Mouse (Mus musculus): ENCODE data around the gene Casd1. TPM values are rescaled to one million over a fixed set of nuclear protein-coding genes. Genes with fewer than 3 reads are reported as not detected.
"Not testable (repeated sequence)": the region's sequence is repeated elsewhere in the genome, so short reads cannot be mapped to it uniquely, and the experiment has no call there.

The Casd1 gene
- total RNA-seq, 2 experiments from 2014 or later = 17.2 to 23.4 TPM

GRCm38 (mm10) chr6:4611853-4612252 lies 11.2 kb downstream of the Casd1 start:
- DNase-seq (ENCODE audit: low spot score) = no peak

- DNase-seq (ENCODE audit: low spot score) = no peak
Measured at GRCm38 (mm10) chr6:4612431-4612830, 11.8 kb downstream of the Casd1 start.

GRCm38 (mm10) chr6:4617911-4618310 lies 17.3 kb downstream of the Casd1 start:
- DNase-seq (ENCODE audit: low spot score) = no peak

- no peak for DNase-seq (ENCODE audit: low spot score)
Measured at GRCm38 (mm10) chr6:4631464-4631863, 30.8 kb downstream of the Casd1 start.

GRCm38 (mm10) chr6:4633189-4633588 lies 32.5 kb downstream of the Casd1 start:
- DNase-seq (ENCODE audit: low spot score) = no peak

GRCm38 (mm10) chr6:4634804-4635203 lies 34.2 kb downstream of the Casd1 start:
- no peak for DNase-seq (ENCODE audit: low spot score)

GRCm38 (mm10) chr6:4642068-4642467 lies 41.4 kb downstream of the Casd1 start:
- no peak for DNase-seq (ENCODE audit: low spot score)

- no peak for DNase-seq (ENCODE audit: low spot score)
Measured at GRCm38 (mm10) chr6:4647351-4647750, 46.7 kb downstream of the Casd1 start.

GRCm38 (mm10) chr6:4652596-4653134 lies 52.0 kb downstream of the Casd1 start:
- DNase-seq (ENCODE audit: low spot score) = no peak

- not testable (repeated sequence) for DNase-seq (ENCODE audit: low spot score)
Measured at GRCm38 (mm10) chr6:4653741-4654140, 53.1 kb downstream of the Casd1 start.

- DNase-seq (ENCODE audit: low spot score) = no peak
Measured at GRCm38 (mm10) chr6:4655466-4655865, 54.8 kb downstream of the Casd1 start.

GRCm38 (mm10) chr6:4655924-4656323 lies 55.3 kb downstream of the Casd1 start:
- DNase-seq (ENCODE audit: low spot score) = no peak

- no peak for DNase-seq (ENCODE audit: low spot score)
Measured at GRCm38 (mm10) chr6:4658861-4659260, 58.2 kb downstream of the Casd1 start.

- DNase-seq (ENCODE audit: low spot score) = no peak
Measured at GRCm38 (mm10) chr6:4663516-4663915, 62.9 kb downstream of the Casd1 start.

GRCm38 (mm10) chr6:4664313-4664712 lies 63.7 kb downstream of the Casd1 start:
- DNase-seq (ENCODE audit: low spot score) = no peak

- no peak for DNase-seq (ENCODE audit: low spot score)
Measured at GRCm38 (mm10) chr6:4665154-4665553, 64.5 kb downstream of the Casd1 start.

GRCm38 (mm10) chr6:4677356-4677761 lies 76.7 kb downstream of the Casd1 start:
- DNase-seq (ENCODE audit: low spot score) = no peak

GRCm38 (mm10) chr6:4679981-4680380 lies 79.3 kb downstream of the Casd1 start:
- no peak for DNase-seq (ENCODE audit: low spot score)

GRCm38 (mm10) chr6:4680576-4680975 lies 79.9 kb downstream of the Casd1 start:
- DNase-seq (ENCODE audit: low spot score) = no peak

GRCm38 (mm10) chr6:4684706-4685340 lies 84.2 kb downstream of the Casd1 start:
- DNase-seq (ENCODE audit: low spot score) = no peak

- DNase-seq (ENCODE audit: low spot score) = no peak
Measured at GRCm38 (mm10) chr6:4690438-4690837, 89.8 kb downstream of the Casd1 start.

Measured in gastrocnemius, adult 18-20 months (tissue).